Mouse (Mus musculus) E14TG2a.4 (cell line): ENCODE measurements around the gene Slc4a3.
A peak's percentile ranks its signal among the peaks of the same experiment; 100 is the strongest.

Experiments used
- H3K27me3 ChIP-seq: 2 replicates; pipeline ENCODE4 v1.6.1; 2014; ENCODE audit warnings: low read length, control low read depth; ENCODE audit not compliant: insufficient read depth
- H3K36me3 ChIP-seq: 2 replicates; pipeline ENCODE4 v1.6.1; 2014; ENCODE audit warnings: low read length, control low read depth; ENCODE audit not compliant: insufficient read depth
- H3K4me1 ChIP-seq: replicated peaks from 2 replicates; pipeline ENCODE4 v1.6.1; 2014; ENCODE audit warnings: low read depth, low read length, control low read depth
- H3K4me3 ChIP-seq: replicated peaks from 2 replicates; pipeline ENCODE4 v1.5.1; 2014; ENCODE audit warnings: mild to moderate bottlenecking, low read length
- H3K9me3 ChIP-seq: 2 replicates; pipeline ENCODE4 v1.6.1; 2014; ENCODE audit warnings: low read length, control low read depth
- CTCF ChIP-seq: conservative IDR thresholded peaks from 2 replicates; pipeline ENCODE4 v1.5.1; 2014; ENCODE audit warnings: low read length
- NANOG ChIP-seq: IDR thresholded peaks from 2 replicates; pipeline ENCODE4 v1.6.1; 2014; ENCODE audit warnings: borderline replicate concordance, low read length, mixed read lengths
- POU5F1 ChIP-seq: IDR thresholded peaks from 2 replicates; pipeline ENCODE4 v1.6.1; 2014; ENCODE audit warnings: low read length, borderline replicate concordance

The Slc4a3 gene

GRCm38 (mm10) chr1:75593956-75594355 lies 47.9 kb downstream of the Slc4a3 start:
- Histone ChIP-seq H3K4me3 (peak overlapping the region; percentile 32), H3K9me3 (no peaks in the 10 kb centered on the region), H3K4me1 (peaks cover 69% of the 10 kb centered on the region), H3K36me3 (no peaks in the 10 kb centered on the region), H3K27me3 (peaks cover 17% of the 10 kb centered on the region)
- TF ChIP-seq POU5F1 (no peak), CTCF (no peak), NANOG (no peak)

- Histone ChIP-seq H3K9me3 (no peaks in the 10 kb centered on the region), H3K36me3 (no peaks in the 10 kb centered on the region), H3K27me3 (peaks cover 18% of the 10 kb centered on the region), H3K4me3 (peak overlapping the region; percentile 32), H3K4me1 (peaks cover 63% of the 10 kb centered on the region)
- TF ChIP-seq POU5F1 (no peak), CTCF (no peak), NANOG (no peak)
Measured at GRCm38 (mm10) chr1:75594836-75595235, 48.8 kb downstream of the Slc4a3 start.

GRCm38 (mm10) chr1:75595930-75596329 lies 49.9 kb downstream of the Slc4a3 start:
- peaks cover 17% of the 10 kb centered on the region for H3K27me3 ChIP-seq
- H3K4me1 ChIP-seq = peaks cover 65% of the 10 kb centered on the region
- H3K4me3 ChIP-seq = peak overlapping the region; percentile 58
- no peaks in the 10 kb centered on the region for H3K9me3 ChIP-seq
- TF ChIP-seq NANOG (no peak), POU5F1 (no peak), CTCF (no peak)
- H3K36me3 ChIP-seq = no peaks in the 10 kb centered on the region

DNA sequence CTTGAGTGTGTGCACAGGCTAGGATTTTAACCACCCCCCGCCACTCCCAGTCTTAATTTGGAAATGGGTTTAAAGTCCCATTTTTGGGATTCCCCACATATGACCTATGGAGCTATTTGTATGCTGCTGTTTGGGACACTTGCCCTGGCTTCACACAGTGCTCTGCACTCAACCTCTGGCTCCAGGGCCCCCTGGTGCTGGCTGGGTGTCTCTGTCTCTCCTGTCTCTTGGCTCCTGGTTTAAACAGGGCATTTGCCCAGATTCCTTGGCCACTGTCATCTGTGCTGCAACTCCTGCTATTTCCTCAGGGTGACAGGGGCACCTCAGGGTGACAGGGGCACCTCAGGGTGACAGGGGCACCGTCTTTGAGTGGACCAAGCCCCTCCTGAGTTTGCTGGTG lies 50.8 kb downstream of the Slc4a3 start:
- no peak overlapping the region for H3K4me3 ChIP-seq
- H3K4me1 ChIP-seq = peaks cover 74% of the 10 kb centered on the region
- H3K9me3 ChIP-seq = no peaks in the 10 kb centered on the region
- TF ChIP-seq POU5F1 (no peak), NANOG (no peak), CTCF (no peak)
- no peaks in the 10 kb centered on the region for H3K36me3 ChIP-seq
- peaks cover 11% of the 10 kb centered on the region; the same call in 1 of the 2 replicates for H3K27me3 ChIP-seq

- Histone ChIP-seq H3K4me1 (peaks cover 79% of the 10 kb centered on the region), H3K9me3 (no peaks in the 10 kb centered on the region), H3K27me3 (peaks cover 6% of the 10 kb centered on the region; the same call in 1 of the 2 replicates), H3K36me3 (no peaks in the 10 kb centered on the region), H3K4me3 (no peak overlapping the region)
- TF ChIP-seq NANOG = no peak
- peak; percentile 89 for TF ChIP-seq CTCF
Measured at GRCm38 (mm10) chr1:75597622-75598021, 51.6 kb downstream of the Slc4a3 start.

GRCm38 (mm10) chr1:75601738-75602137 lies 55.7 kb downstream of the Slc4a3 start:
- TF ChIP-seq NANOG (peak; percentile 65; the same call in 1 of the 2 replicates), POU5F1 (no peak)
- H3K27me3 ChIP-seq = peaks cover 6% of the 10 kb centered on the region; the same call in 1 of the 2 replicates
- peak overlapping the region; percentile 37; the same call in 1 of the 2 replicates for H3K4me3 ChIP-seq
- H3K4me1 ChIP-seq = peaks cover 46% of the 10 kb centered on the region
- no peaks in the 10 kb centered on the region for H3K36me3 ChIP-seq
- H3K9me3 ChIP-seq = no peaks in the 10 kb centered on the region

- H3K36me3 ChIP-seq = no peaks in the 10 kb centered on the region
- no peaks in the 10 kb centered on the region for H3K9me3 ChIP-seq
- H3K4me1 ChIP-seq = peaks cover 41% of the 10 kb centered on the region
- H3K4me3 ChIP-seq = no peak overlapping the region
- H3K27me3 ChIP-seq = peaks cover 6% of the 10 kb centered on the region; the same call in 1 of the 2 replicates
- TF ChIP-seq CTCF (no peak), NANOG (no peak), POU5F1 (no peak)
Measured at GRCm38 (mm10) chr1:75603584-75603983, 57.5 kb downstream of the Slc4a3 start.

- H3K36me3 ChIP-seq = no peaks in the 10 kb centered on the region
- H3K4me3 ChIP-seq = no peak overlapping the region
- H3K9me3 ChIP-seq = no peaks in the 10 kb centered on the region
- H3K27me3 ChIP-seq = no peaks in the 10 kb centered on the region
- H3K4me1 ChIP-seq = peaks cover 25% of the 10 kb centered on the region
- no peak for TF ChIP-seq CTCF
- no peak for TF ChIP-seq NANOG
Measured at GRCm38 (mm10) chr1:75608225-75608624, 62.2 kb downstream of the Slc4a3 start.

- peaks cover 26% of the 10 kb centered on the region for H3K4me1 ChIP-seq
- no peaks in the 10 kb centered on the region for H3K9me3 ChIP-seq
- H3K4me3 ChIP-seq = no peak overlapping the region
- no peaks in the 10 kb centered on the region for H3K36me3 ChIP-seq
- no peaks in the 10 kb centered on the region for H3K27me3 ChIP-seq
- TF ChIP-seq NANOG (no peak), CTCF (no peak), POU5F1 (no peak)
Measured at GRCm38 (mm10) chr1:75608625-75609263, 62.7 kb downstream of the Slc4a3 start.
